Mouse (Mus musculus) gonadal fat pad, adult 2 months (tissue): Measurements from ENCODE around the gene Gzf1. TPM values are rescaled to one million over a fixed set of nuclear protein-coding genes. Genes with fewer than 3 reads are reported as not detected.

ENCODE experiments used
- DNase-seq: peaks from one replicate; pipeline ENCODE4 v3.0.0-alpha.2; 2012; ENCODE audit warnings: low read depth
- polyA plus RNA-seq: library from polyadenylated mRNA; depleted of rRNA; stranded (reverse); fragments of >200 nt; gene quantifications from 2 replicates; pipeline ENCODE4 v1.2.3, GENCODE M21; 2012; rRNA removed

Gene Gzf1
- polyA plus RNA-seq, 1 experiment = 14.5 TPM

DNA sequence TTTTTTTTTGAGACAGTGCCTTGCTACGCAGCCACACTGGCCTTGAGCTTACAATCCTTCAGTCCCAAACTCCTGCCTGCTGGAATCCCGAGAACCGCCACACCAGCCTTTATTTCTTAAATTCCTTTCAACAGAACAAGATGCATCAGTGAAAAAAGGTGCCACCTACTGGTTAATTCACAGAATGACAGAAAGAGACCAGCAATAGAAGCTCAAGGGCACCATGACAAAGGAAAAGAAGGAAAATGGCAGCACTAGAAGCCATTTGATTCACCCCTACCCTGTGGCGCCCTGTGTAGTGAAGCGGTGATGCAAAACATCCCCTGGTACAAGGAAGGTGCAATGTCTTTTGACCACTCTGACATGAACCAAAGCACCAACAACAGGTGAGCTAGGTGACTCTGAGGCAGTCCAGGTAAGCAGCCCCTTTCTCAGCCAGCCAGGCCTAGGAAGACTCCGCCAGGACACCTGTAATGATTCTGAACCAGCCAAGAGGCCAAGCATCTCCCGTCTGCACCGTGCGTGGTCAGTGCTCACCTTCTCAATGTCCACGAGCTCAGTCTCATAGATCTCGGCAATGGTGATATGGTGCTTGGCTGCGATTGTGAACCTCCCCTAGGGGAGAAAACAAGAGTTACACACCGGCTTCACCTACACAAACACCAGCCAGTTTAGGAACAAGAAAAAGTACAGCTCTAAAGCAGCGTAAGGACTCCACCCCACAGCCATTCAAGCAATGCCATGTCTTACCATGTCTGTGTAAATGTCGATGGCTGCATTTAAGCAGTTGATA, 25.8 kb downstream of the Gzf1 start:
- no peak for DNase-seq

DNA sequence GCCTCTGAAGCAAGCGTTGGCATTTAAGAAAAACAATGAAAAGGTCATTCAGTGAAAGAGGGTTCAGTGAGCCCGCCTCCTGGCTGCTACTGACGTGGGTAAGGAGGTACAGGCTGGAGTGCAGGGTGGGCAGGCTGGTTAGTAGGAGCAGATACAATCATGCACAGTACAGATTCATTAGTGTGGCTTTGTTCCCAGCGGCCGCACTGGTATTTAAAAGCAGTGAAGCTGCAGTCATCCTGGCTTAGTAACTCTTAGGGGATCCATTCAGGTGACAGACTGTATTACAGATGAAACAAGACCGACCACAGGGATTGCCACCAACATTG, 26.3 kb downstream of the Gzf1 start:
- no peak for DNase-seq

DNA sequence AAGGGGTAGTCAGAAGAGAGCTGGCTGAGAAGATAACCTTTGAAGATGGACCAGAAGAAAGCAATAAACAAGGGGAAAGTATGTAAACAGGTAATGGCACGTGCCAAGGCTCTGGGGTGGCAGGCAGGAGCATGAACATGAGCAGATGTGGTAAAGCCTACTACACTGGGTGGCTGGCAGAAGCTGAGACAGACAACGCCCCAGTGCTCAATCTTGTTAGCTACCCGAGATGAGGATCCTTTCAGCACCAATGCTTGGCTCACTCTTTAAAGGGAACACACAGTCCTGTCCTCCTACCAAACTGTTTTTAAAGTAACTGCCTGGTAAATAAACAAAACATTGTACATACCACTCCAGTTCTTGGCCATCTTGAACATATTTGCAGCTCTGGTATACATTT, 31.5 kb downstream of the Gzf1 start:
- DNase-seq = no peak

GRCm38 (mm10) chr2:148717072-148717471, 36.2 kb downstream of the Gzf1 start:
- no peak for DNase-seq

DNA sequence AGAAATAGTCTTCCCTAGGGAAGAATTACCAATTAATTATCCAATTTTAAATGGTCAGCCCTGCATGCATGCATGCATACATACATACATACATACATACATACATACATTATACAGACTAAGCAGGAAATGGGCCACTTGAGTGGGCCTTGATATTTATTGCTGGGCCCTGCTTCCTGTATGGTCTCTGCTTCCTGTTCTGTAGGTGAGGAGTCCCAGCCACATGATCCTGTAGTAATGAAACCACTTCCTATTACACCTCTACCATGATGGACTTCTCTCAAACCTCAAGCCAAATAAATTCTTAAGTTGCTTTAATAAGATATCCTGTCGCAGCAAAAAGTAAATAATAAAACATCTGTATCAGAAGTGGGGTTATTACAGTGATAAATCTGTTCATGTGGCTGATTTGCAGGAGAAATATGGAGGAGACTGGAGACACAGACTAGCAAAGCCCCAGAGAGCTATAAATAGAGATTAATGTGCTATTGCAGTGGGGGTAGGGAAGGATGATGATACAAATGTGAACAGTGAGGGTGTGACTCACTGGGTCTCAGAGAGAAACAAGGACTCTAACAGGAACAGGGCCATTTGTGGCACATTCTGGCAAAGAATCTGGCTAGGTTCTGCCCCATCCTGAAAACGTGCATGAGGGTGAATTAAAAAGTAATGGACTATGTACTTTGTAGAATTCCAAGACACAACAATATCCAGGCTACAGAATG, 38.6 kb downstream of the Gzf1 start:
- DNase-seq = no peak

- DNase-seq = no peak
These were observed 50.9 kb downstream of the Gzf1 start for GRCm38 (mm10) chr2:148731614-148732326.

- DNase-seq = no peak
These were observed 51.6 kb downstream of the Gzf1 start, which contains the start of gene Napb for GRCm38 (mm10) chr2:148732327-148733000. Gene Napb, minus strand, starts transcription at chr2:148732467.

Other genes starting within 250 kb of the Gzf1 start
- 16.9 and 20.1 TPM in 2 replicates for gene Cd93, start 237.5 kb upstream of the Gzf1 start, polyA plus RNA-seq
- gene Nxt1, start 8.4 kb upstream of the Gzf1 start, polyA plus RNA-seq = 22.4 and 24.8 TPM in 2 replicates
- 1.3 and 1.5 TPM in 2 replicates for gene Napb, start 51.4 kb downstream of the Gzf1 start, polyA plus RNA-seq
- gene Cstl1, start 69.3 kb downstream of the Gzf1 start, polyA plus RNA-seq = 0.61 and 0.71 TPM in 2 replicates
- 655 and 970 TPM in 2 replicates for gene Cst11, start 90.5 kb downstream of the Gzf1 start, polyA plus RNA-seq
- gene 8030411F24Rik, start 101.0 kb downstream of the Gzf1 start, polyA plus RNA-seq = 0.60 TPM in 1 of 2 replicates, not detected in the other
- gene Cst12, start 108.3 kb downstream of the Gzf1 start, polyA plus RNA-seq = 188 and 311 TPM in 2 replicates
- 550 and 654 TPM in 2 replicates for gene Cst8, start 117.8 kb downstream of the Gzf1 start, polyA plus RNA-seq
- 0.23 TPM in 1 of 2 replicates, not detected in the other for gene Cst13, start 139.1 kb downstream of the Gzf1 start, polyA plus RNA-seq
- 0.24 TPM in 1 of 2 replicates, not detected in the other for gene Cst9, start 154.1 kb downstream of the Gzf1 start, polyA plus RNA-seq
- 2,481 and 2,782 TPM in 2 replicates for gene 9230104L09Rik, start 184.0 kb downstream of the Gzf1 start, polyA plus RNA-seq
- 1,716 and 1,883 TPM in 2 replicates for gene Cst3, start 194.7 kb downstream of the Gzf1 start, polyA plus RNA-seq